Mouse (Mus musculus) stomach, postnatal 0 days (tissue): ENCODE results near the gene A630076J17Rik.

ENCODE experiments used
- CTCF ChIP-seq: IDR thresholded peaks from 2 replicates; pipeline ENCODE4 v1.5.1; 2016; ENCODE audit warnings: antibody characterized with exemption, low read depth, mild to moderate bottlenecking, moderate library complexity
- EP300 ChIP-seq: optimal IDR thresholded peaks from 2 replicates; pipeline ENCODE3; 2016; ENCODE audit warnings: antibody characterized with exemption

- TF ChIP-seq CTCF (no peak), EP300 (no peak)
Observed at GRCm38 (mm10) chr3:107231202-107231601, 788 bp downstream of the A630076J17Rik start.
